Mouse (Mus musculus): ENCODE measurements at regions not wholly inside any gene's neighbourhood (a gene's known extent, or its start where the extent isn't known, plus 50 kb on each side); places are given as distances from the start of the nearest gene placed in this dataset.

DNA sequence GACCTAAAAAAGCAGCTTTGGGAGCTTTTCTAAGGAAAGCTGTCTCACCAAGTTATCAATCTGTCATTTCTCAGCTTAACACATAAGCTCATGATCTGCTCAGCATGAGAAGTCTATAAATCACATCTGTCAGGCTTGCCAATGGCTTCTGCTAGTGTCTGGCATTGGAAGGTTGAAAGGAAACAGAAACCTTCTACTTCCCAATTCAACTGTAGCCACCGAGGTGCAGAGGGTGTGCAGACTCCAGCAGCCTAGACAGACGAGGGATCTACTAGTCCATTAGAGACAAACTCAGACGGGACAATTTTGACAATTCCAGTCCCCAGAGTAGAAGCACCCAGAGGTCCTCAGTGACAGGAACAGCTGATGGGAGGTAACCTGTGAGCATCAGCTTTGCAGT lies 103.0 kb downstream of the Nab1 start:
- H3K36me3 ChIP-seq (ENCODE audit: control insufficient read depth, insufficient read depth, low read length, poor library complexity, severe bottlenecking), result no peaks in the 10 kb centered on the region
- no peaks in the 10 kb centered on the region for H3K9me3 ChIP-seq (ENCODE audit: control insufficient read depth, insufficient read depth, low read depth, low read length)
- no peak for TF ChIP-seq HCFC1 (IDR thresholded peaks at IDR 0.05; ENCODE audit: borderline replicate concordance, insufficient read depth, low read length)
- no peak for TF ChIP-seq ZC3H11A (IDR thresholded peaks at IDR 0.05; ENCODE audit: borderline replicate concordance, low read depth, low read length)
- TF ChIP-seq ZNF384 (IDR thresholded peaks at IDR 0.05; ENCODE audit: low read depth, low read length), result no peak
- TF ChIP-seq CHD2 (IDR thresholded peaks at IDR 0.05; ENCODE audit: low read depth, low read length), result no peak
- TF ChIP-seq MAFK (IDR thresholded peaks at IDR 0.05; ENCODE audit: insufficient read depth, low read depth, low read length), result no peak
- no peak for DNase-seq (ENCODE audit: low read depth, low spot score)
- in situ Hi-C loops (cut with MboI; ENCODE audit: low sequenced_read_pairs in 2 of 2, unreplicated experiment in 2 of 2), result no loop called here
- no peaks in the 10 kb centered on the region for H3K4me1 ChIP-seq (ENCODE audit: control insufficient read depth in 2 of 2, insufficient read depth in 2 of 2, low read length in 2 of 2, poor library complexity in 1 of 2)
- H3K4me3 ChIP-seq (ENCODE audit: insufficient read depth in 1 of 2, low read depth in 1 of 2, low read length in 2 of 2, poor library complexity in 1 of 2, severe bottlenecking in 1 of 2), result no peak overlapping the region
- H3K27ac ChIP-seq (ENCODE audit: insufficient read depth, low read depth, low read length, poor library complexity, severe bottlenecking), result no peak overlapping the region
- no peak overlapping the region for H3K9ac ChIP-seq (ENCODE audit: insufficient read depth, low read depth, low read length, poor library complexity, severe bottlenecking)

DNA sequence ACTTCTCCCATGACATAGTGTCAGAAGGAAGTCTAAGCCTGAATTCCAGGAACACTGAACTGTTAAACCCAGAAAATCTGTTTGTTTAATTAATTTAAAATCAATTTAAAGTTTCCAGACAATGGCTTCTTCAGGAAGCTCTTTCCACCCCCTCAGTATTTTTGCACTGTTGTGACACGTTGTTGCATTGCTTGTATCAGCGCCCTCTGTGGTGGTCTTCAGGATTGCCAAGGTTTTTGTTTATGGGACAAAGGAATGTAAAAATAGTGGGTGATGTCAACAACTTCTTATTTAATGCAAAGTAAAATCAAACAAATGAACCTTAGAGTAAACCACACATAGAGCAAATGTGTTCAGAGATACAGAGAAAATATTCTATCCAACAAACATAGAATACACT lies 107.5 kb downstream of the Nab1 start:
- Histone ChIP-seq H3K9me3 (ENCODE audit: control insufficient read depth, insufficient read depth, low read depth, low read length) (no peaks in the 10 kb centered on the region), H3K36me3 (ENCODE audit: control insufficient read depth, insufficient read depth, low read length, poor library complexity, severe bottlenecking) (no peaks in the 10 kb centered on the region), H3K9ac (ENCODE audit: insufficient read depth, low read depth, low read length, poor library complexity, severe bottlenecking) (no peak overlapping the region), H3K4me3 (ENCODE audit: insufficient read depth in 1 of 2, low read depth in 1 of 2, low read length in 2 of 2, poor library complexity in 1 of 2, severe bottlenecking in 1 of 2) (no peak overlapping the region), H3K4me1 (ENCODE audit: control insufficient read depth in 2 of 2, insufficient read depth in 2 of 2, low read length in 2 of 2, poor library complexity in 1 of 2) (no peaks in the 10 kb centered on the region), H3K27ac (ENCODE audit: insufficient read depth, low read depth, low read length, poor library complexity, severe bottlenecking) (no peak overlapping the region)
- in situ Hi-C loops (cut with MboI; ENCODE audit: low sequenced_read_pairs in 2 of 2, unreplicated experiment in 2 of 2), result no loop called here
- TF ChIP-seq ZNF384 (IDR thresholded peaks at IDR 0.05; ENCODE audit: low read depth, low read length), result no peak
- TF ChIP-seq MAFK (IDR thresholded peaks at IDR 0.05; ENCODE audit: insufficient read depth, low read depth, low read length), result no peak
- TF ChIP-seq HCFC1 (IDR thresholded peaks at IDR 0.05; ENCODE audit: borderline replicate concordance, insufficient read depth, low read length), result no peak
- DNase-seq (ENCODE audit: low read depth, low spot score), result peak; percentile 3

DNA sequence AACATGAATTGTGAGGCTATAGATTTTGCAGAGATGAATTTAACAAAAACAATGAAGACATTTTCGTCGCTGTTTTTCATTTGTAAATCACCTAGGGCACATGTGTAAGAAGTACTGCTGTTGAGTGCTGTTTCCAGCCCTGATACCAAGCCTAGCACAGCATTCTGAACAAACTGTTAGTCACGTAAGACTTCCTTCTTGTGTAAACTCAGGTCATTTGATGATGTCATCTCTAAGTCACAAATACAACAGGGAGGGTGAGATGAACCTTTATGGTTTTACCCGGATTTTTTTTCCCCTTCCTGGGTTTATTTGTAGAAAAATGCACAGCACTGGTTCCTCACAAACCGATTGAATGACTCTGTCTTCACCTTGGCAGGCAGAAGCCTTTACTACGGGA lies 111.6 kb downstream of the Nab1 start:
- no peak overlapping the region for H3K9ac ChIP-seq (ENCODE audit: insufficient read depth, low read depth, low read length, poor library complexity, severe bottlenecking)

DNA sequence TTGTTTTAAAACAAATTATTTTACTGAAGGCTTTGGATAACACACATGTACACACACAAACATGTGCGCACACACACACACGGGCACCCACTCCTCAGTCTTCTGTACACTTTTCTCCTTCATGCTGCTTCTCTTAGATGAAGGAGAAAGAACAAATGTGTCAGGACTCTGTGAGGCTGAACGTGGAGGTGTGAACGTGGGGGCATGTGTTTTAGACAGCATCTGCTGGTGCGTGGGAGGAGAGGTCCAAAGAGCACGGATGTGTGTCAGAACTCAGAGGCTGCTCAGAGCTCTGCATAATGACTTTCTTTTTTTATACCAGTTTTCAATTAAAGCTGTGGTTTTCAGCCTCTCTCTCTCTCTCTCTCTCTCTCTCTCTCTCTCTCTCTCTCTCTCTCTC lies 112.4 kb downstream of the Nab1 start:
- H3K9me3 ChIP-seq (ENCODE audit: control insufficient read depth, insufficient read depth, low read depth, low read length), result no peaks in the 10 kb centered on the region
- no peaks in the 10 kb centered on the region for H3K4me1 ChIP-seq (ENCODE audit: control insufficient read depth in 2 of 2, insufficient read depth in 2 of 2, low read length in 2 of 2, poor library complexity in 1 of 2)
- H3K36me3 ChIP-seq (ENCODE audit: control insufficient read depth, insufficient read depth, low read length, poor library complexity, severe bottlenecking), result no peaks in the 10 kb centered on the region
- in situ Hi-C loops (cut with MboI; ENCODE audit: low sequenced_read_pairs in 2 of 2, unreplicated experiment in 2 of 2), result no loop called here
- no peak overlapping the region for H3K27ac ChIP-seq (ENCODE audit: insufficient read depth, low read depth, low read length, poor library complexity, severe bottlenecking)
- no peak for TF ChIP-seq ZNF384 (IDR thresholded peaks at IDR 0.05; ENCODE audit: low read depth, low read length)
- TF ChIP-seq MAFK (IDR thresholded peaks at IDR 0.05; ENCODE audit: insufficient read depth, low read depth, low read length), result no peak
- TF ChIP-seq HCFC1 (IDR thresholded peaks at IDR 0.05; ENCODE audit: borderline replicate concordance, insufficient read depth, low read length), result no peak
- TF ChIP-seq ZC3H11A (IDR thresholded peaks at IDR 0.05; ENCODE audit: borderline replicate concordance, low read depth, low read length), result no peak
- no peak overlapping the region for H3K9ac ChIP-seq (ENCODE audit: insufficient read depth, low read depth, low read length, poor library complexity, severe bottlenecking)
- H3K4me3 ChIP-seq (ENCODE audit: insufficient read depth in 1 of 2, low read depth in 1 of 2, low read length in 2 of 2, poor library complexity in 1 of 2, severe bottlenecking in 1 of 2), result no peak overlapping the region
- no peak for DNase-seq (ENCODE audit: low read depth, low spot score)

More for the DNA sequence above, 111.6 kb downstream of the Nab1 start:
- in situ Hi-C loops (cut with MboI; ENCODE audit: low sequenced_read_pairs in 2 of 2, unreplicated experiment in 2 of 2), result no loop called here
- DNase-seq (ENCODE audit: low read depth, low spot score), result no peak
- TF ChIP-seq ZNF384 (IDR thresholded peaks at IDR 0.05; ENCODE audit: low read depth, low read length), result no peak
- TF ChIP-seq CHD2 (IDR thresholded peaks at IDR 0.05; ENCODE audit: low read depth, low read length), result no peak
- TF ChIP-seq ZC3H11A (IDR thresholded peaks at IDR 0.05; ENCODE audit: borderline replicate concordance, low read depth, low read length), result no peak
- no peaks in the 10 kb centered on the region for H3K4me1 ChIP-seq (ENCODE audit: control insufficient read depth in 2 of 2, insufficient read depth in 2 of 2, low read length in 2 of 2, poor library complexity in 1 of 2)
- H3K36me3 ChIP-seq (ENCODE audit: control insufficient read depth, insufficient read depth, low read length, poor library complexity, severe bottlenecking), result no peaks in the 10 kb centered on the region
- H3K4me3 ChIP-seq (ENCODE audit: insufficient read depth in 1 of 2, low read depth in 1 of 2, low read length in 2 of 2, poor library complexity in 1 of 2, severe bottlenecking in 1 of 2), result no peak overlapping the region
- no peaks in the 10 kb centered on the region for H3K9me3 ChIP-seq (ENCODE audit: control insufficient read depth, insufficient read depth, low read depth, low read length)
- H3K27ac ChIP-seq (ENCODE audit: insufficient read depth, low read depth, low read length, poor library complexity, severe bottlenecking), result no peak overlapping the region

DNA sequence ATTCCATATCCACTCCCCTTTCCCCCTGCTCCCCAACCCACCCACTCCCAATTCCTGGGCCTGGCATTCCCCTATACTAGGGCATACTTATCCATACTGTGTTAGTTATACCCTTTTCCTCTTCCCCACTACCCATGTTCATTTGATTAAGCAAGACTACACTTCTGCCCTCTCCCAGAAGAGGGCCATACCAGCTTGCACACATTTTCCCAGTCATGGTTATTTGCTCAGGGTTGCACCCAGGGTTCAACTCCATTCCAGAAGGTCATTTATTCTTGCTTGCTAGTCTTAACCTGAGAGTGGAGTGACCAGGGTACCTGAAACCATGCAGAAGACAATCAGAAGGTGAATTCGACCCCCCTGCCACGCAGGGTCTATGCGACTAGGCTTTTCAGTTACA lies 113.4 kb downstream of the Nab1 start:
- H3K4me1 ChIP-seq (ENCODE audit: control insufficient read depth in 2 of 2, insufficient read depth in 2 of 2, low read length in 2 of 2, poor library complexity in 1 of 2), result no peaks in the 10 kb centered on the region
- H3K4me3 ChIP-seq (ENCODE audit: insufficient read depth in 1 of 2, low read depth in 1 of 2, low read length in 2 of 2, poor library complexity in 1 of 2, severe bottlenecking in 1 of 2), result no peak overlapping the region
- no peak overlapping the region for H3K9ac ChIP-seq (ENCODE audit: insufficient read depth, low read depth, low read length, poor library complexity, severe bottlenecking)
- no peaks in the 10 kb centered on the region for H3K9me3 ChIP-seq (ENCODE audit: control insufficient read depth, insufficient read depth, low read depth, low read length)
- in situ Hi-C loops (cut with MboI; ENCODE audit: low sequenced_read_pairs in 2 of 2, unreplicated experiment in 2 of 2), result no loop called here
- no peak for TF ChIP-seq HCFC1 (IDR thresholded peaks at IDR 0.05; ENCODE audit: borderline replicate concordance, insufficient read depth, low read length)
- TF ChIP-seq MAFK (IDR thresholded peaks at IDR 0.05; ENCODE audit: insufficient read depth, low read depth, low read length), result no peak
- TF ChIP-seq ZNF384 (IDR thresholded peaks at IDR 0.05; ENCODE audit: low read depth, low read length), result no peak
- TF ChIP-seq ZC3H11A (IDR thresholded peaks at IDR 0.05; ENCODE audit: borderline replicate concordance, low read depth, low read length), result no peak
- no peak for TF ChIP-seq CHD2 (IDR thresholded peaks at IDR 0.05; ENCODE audit: low read depth, low read length)
- no peaks in the 10 kb centered on the region for H3K36me3 ChIP-seq (ENCODE audit: control insufficient read depth, insufficient read depth, low read length, poor library complexity, severe bottlenecking)
- DNase-seq (ENCODE audit: low read depth, low spot score), result no peak
- no peak overlapping the region for H3K27ac ChIP-seq (ENCODE audit: insufficient read depth, low read depth, low read length, poor library complexity, severe bottlenecking)
